Mouse (Mus musculus) E14TG2a.4 (cell line): ENCODE measurements around the gene Onecut1.

Source experiments
- CTCF ChIP-seq: conservative IDR thresholded peaks from 2 replicates; pipeline ENCODE4 v1.5.1; 2014; ENCODE audit warnings: low read length
- NANOG ChIP-seq: IDR thresholded peaks from 2 replicates; pipeline ENCODE4 v1.6.1; 2014; ENCODE audit warnings: borderline replicate concordance, low read length, mixed read lengths

DNA sequence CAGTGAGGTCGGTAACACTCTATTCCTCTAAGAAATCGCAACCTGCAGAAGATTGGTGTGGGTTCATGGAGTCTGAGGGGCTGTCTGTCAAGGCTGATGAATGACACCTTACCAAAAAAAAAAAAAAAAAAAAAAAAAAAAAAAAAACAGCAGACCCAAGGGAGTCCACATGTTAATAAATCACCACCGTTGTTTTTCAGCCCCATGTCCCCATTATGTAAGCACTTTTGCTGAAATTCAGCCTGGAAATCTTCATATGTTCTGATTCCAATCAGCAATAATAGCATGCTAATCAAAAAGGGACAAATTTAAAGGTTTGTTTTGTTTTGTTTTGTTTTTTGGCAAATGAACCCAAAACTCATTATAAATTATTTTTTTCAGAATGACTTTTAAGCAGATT, 53.9 kb downstream of the Onecut1 start:
- TF ChIP-seq CTCF (no peak), NANOG (no peak)
